Mouse (Mus musculus) layer of hippocampus, adult 2 months (tissue): ENCODE measurements around the gene Patj. TPM values are rescaled to one million over a fixed set of nuclear protein-coding genes. Genes with fewer than 3 reads are reported as not detected.

Source experiments
- DNase-seq, 2 experiments: peaks; one replicate each; pipeline ENCODE4 v3.0.0; 2022; ENCODE audit warnings: low spot score in 2 of 2
- H3K27ac ChIP-seq: fragments of 200-600 bp; 2 replicates; pipeline ENCODE4 v1.8.1; 2022
- H3K4me3 ChIP-seq: fragments of 200-600 bp; 2 replicates; pipeline ENCODE4 v1.8.1; 2022; ENCODE audit warnings: mild to moderate bottlenecking
- CTCF ChIP-seq: fragments of 200-600 bp; conservative IDR thresholded peaks from 2 replicates; pipeline ENCODE4 v1.8.1; 2022; ENCODE audit warnings: antibody characterized with exemption, mild to moderate bottlenecking, moderate library complexity
- total RNA-seq, 2 experiments: library from RNA; stranded (reverse); gene quantifications; 2 replicates each; pipeline ENCODE4 v1.2.3; 2021

Gene Patj
- total RNA-seq, 2 experiments from 2014 or later: 6.7 to 8.0 TPM

- no peak overlapping the region for H3K27ac ChIP-seq
- TF ChIP-seq CTCF: no peak
- DNase-seq: no peak
- no peak overlapping the region for H3K4me3 ChIP-seq
These were observed 291.2 kb downstream of the Patj start for GRCm38 (mm10) chr4:98686678-98687267.

GRCm38 (mm10) chr4:98688116-98688515 is 292.5 kb downstream of the Patj start:
- no peak for DNase-seq
- H3K27ac ChIP-seq: no peak overlapping the region
- no peak overlapping the region for H3K4me3 ChIP-seq
- TF ChIP-seq CTCF: no peak

GRCm38 (mm10) chr4:98688520-98688919 is 292.9 kb downstream of the Patj start:
- DNase-seq: no peak
- Histone ChIP-seq H3K27ac (no peak overlapping the region), H3K4me3 (no peak overlapping the region)
- no peak for TF ChIP-seq CTCF

- Histone ChIP-seq H3K27ac (no peak overlapping the region), H3K4me3 (no peak overlapping the region)
- no peak for DNase-seq
- TF ChIP-seq CTCF: peak; percentile 56
These were observed 294.4 kb downstream of the Patj start for GRCm38 (mm10) chr4:98689988-98690387.

- no peak for TF ChIP-seq CTCF
- DNase-seq: no peak
- Histone ChIP-seq H3K27ac (no peak overlapping the region), H3K4me3 (no peak overlapping the region)
These were observed 298.0 kb downstream of the Patj start for GRCm38 (mm10) chr4:98693465-98694185.

- no peak for TF ChIP-seq CTCF
- H3K4me3 ChIP-seq: no peak overlapping the region
- H3K27ac ChIP-seq: no peak overlapping the region
- DNase-seq: no peak
These were observed 302.3 kb downstream of the Patj start for GRCm38 (mm10) chr4:98697932-98698331.

GRCm38 (mm10) chr4:98698921-98699320 is 303.3 kb downstream of the Patj start:
- DNase-seq: no peak
- Histone ChIP-seq H3K27ac (no peak overlapping the region), H3K4me3 (no peak overlapping the region)
- no peak for TF ChIP-seq CTCF

- no peak overlapping the region for H3K27ac ChIP-seq
- TF ChIP-seq CTCF: no peak
- no peak for DNase-seq
- no peak overlapping the region for H3K4me3 ChIP-seq
These were observed 304.6 kb downstream of the Patj start for GRCm38 (mm10) chr4:98700156-98700555.

- peak; percentile 46 to 76 for DNase-seq
- peak; percentile 94 for TF ChIP-seq CTCF
- H3K4me3 ChIP-seq: no peak overlapping the region
- H3K27ac ChIP-seq: no peak overlapping the region
These were observed 306.8 kb downstream of the Patj start for GRCm38 (mm10) chr4:98702201-98702894.

- TF ChIP-seq CTCF: no peak
- no peak overlapping the region for H3K4me3 ChIP-seq
- no peak overlapping the region for H3K27ac ChIP-seq
- DNase-seq: no peak
These were observed 315.3 kb downstream of the Patj start for GRCm38 (mm10) chr4:98710891-98711290.

- no peak for DNase-seq
- TF ChIP-seq CTCF: no peak
- Histone ChIP-seq H3K27ac (no peak overlapping the region), H3K4me3 (no peak overlapping the region)
These were observed 322.4 kb downstream of the Patj start for GRCm38 (mm10) chr4:98717735-98718546.

- TF ChIP-seq CTCF: no peak
- no peak for DNase-seq
- Histone ChIP-seq H3K4me3 (no peak overlapping the region), H3K27ac (no peak overlapping the region)
These were observed 322.9 kb downstream of the Patj start for GRCm38 (mm10) chr4:98718547-98718917.

GRCm38 (mm10) chr4:98722454-98722853 is 326.9 kb downstream of the Patj start:
- no peak overlapping the region for H3K4me3 ChIP-seq
- H3K27ac ChIP-seq: no peak overlapping the region
- peak; percentile 92 for TF ChIP-seq CTCF
- DNase-seq: peak in 1 of 2 experiments; percentile 68
